Mouse (Mus musculus): ENCODE data around the gene Taf6l.

Taf6l gene

GRCm38 (mm10) chr19:8786008-8786781 is at the start of gene Taf6l:
Taf6l (minus strand) TSS chr19:8786417.
- DNase-seq (ENCODE audit: low spot score), result peak; percentile 77

- no peak for DNase-seq (ENCODE audit: low spot score)
These were observed 46.8 kb upstream of the Taf6l start for GRCm38 (mm10) chr19:8832971-8833370.

- DNase-seq (ENCODE audit: low spot score), result no peak
These were observed 45.0 kb upstream of the Taf6l start for GRCm38 (mm10) chr19:8831262-8831661.

GRCm38 (mm10) chr19:8830664-8831063 is 44.4 kb upstream of the Taf6l start:
- DNase-seq (ENCODE audit: low spot score), result no peak

- no peak for DNase-seq (ENCODE audit: low spot score)
These were observed 43.4 kb upstream of the Taf6l start, which contains the start of gene AC129217.1 for GRCm38 (mm10) chr19:8829660-8830059. AC129217.1 (plus strand) TSS chr19:8829773.

GRCm38 (mm10) chr19:8822696-8823095 is 36.5 kb upstream of the Taf6l start:
- no peak for DNase-seq (ENCODE audit: low spot score)

- DNase-seq (ENCODE audit: low spot score), result no peak
These were observed 34.9 kb upstream of the Taf6l start for GRCm38 (mm10) chr19:8821146-8821545.

GRCm38 (mm10) chr19:8820424-8820956 is 34.3 kb upstream of the Taf6l start:
- DNase-seq (ENCODE audit: low spot score), result no peak

- peak; percentile 95 for DNase-seq (ENCODE audit: low spot score)
These were observed 33.6 kb upstream of the Taf6l start, which contains the start of gene Hnrnpul2 for GRCm38 (mm10) chr19:8819596-8820423. Hnrnpul2 (plus strand) TSS chr19:8820010.

GRCm38 (mm10) chr19:8818801-8819595 is 32.8 kb upstream of the Taf6l start, which contains the start of gene Ttc9c:
Ttc9c (minus strand) TSS chr19:8819333.
- peak; percentile 83 for DNase-seq (ENCODE audit: low spot score)

- no peak for DNase-seq (ENCODE audit: low spot score)
These were observed 32.1 kb upstream of the Taf6l start for GRCm38 (mm10) chr19:8818301-8818798.

GRCm38 (mm10) chr19:8817001-8817400 is 30.8 kb upstream of the Taf6l start:
- no peak for DNase-seq (ENCODE audit: low spot score)

GRCm38 (mm10) chr19:8815812-8816211 is 29.6 kb upstream of the Taf6l start:
- no peak for DNase-seq (ENCODE audit: low spot score)

GRCm38 (mm10) chr19:8806810-8807209 is 20.6 kb upstream of the Taf6l start:
- no peak for DNase-seq (ENCODE audit: low spot score)

GRCm38 (mm10) chr19:8803879-8804660 is 17.9 kb upstream of the Taf6l start:
- no peak for DNase-seq (ENCODE audit: low spot score)

GRCm38 (mm10) chr19:8803204-8803780 is 17.1 kb upstream of the Taf6l start:
- DNase-seq (ENCODE audit: low spot score), result no peak

GRCm38 (mm10) chr19:8802130-8802821 is 16.1 kb upstream of the Taf6l start, which contains the start of gene Zbtb3:
Zbtb3 (plus strand) TSS chr19:8802555.
- peak; percentile 78 for DNase-seq (ENCODE audit: low spot score)

GRCm38 (mm10) chr19:8798947-8799315 is 12.7 kb upstream of the Taf6l start:
- DNase-seq (ENCODE audit: low spot score), result no peak

- peak; percentile 78 for DNase-seq (ENCODE audit: low spot score)
These were observed 12.2 kb upstream of the Taf6l start, which contains the start of gene Polr2g for GRCm38 (mm10) chr19:8798264-8798946. Polr2g (minus strand) TSS chr19:8798577.

Data from ovary, postnatal 14 days (tissue).